Mouse (Mus musculus): ENCODE data around the gene Atp12a. TPM values are rescaled to one million over a fixed set of nuclear protein-coding genes. Genes with fewer than 3 reads are reported as not detected.

The Atp12a gene
- polyA plus RNA-seq, 1 experiment = not detected

- Histone ChIP-seq H3K4me3 (ENCODE audit: extremely low read depth, insufficient read depth, insufficient read length) (no peak overlapping the region), H3K27me3 (ENCODE audit: control insufficient read depth, insufficient read depth, low read length) (no peaks in the 10 kb centered on the region), H3K27ac (ENCODE audit: insufficient read depth, low read length) (no peak overlapping the region), H3K36me3 (ENCODE audit: control insufficient read depth, insufficient read depth, low read length) (no peaks in the 10 kb centered on the region), H3K4me1 (ENCODE audit: control insufficient read depth, insufficient read depth, insufficient read length) (no peaks in the 10 kb centered on the region)
- no peak for DNase-seq (ENCODE audit: low read depth in 1 of 2, low spot score in 2 of 2)
- 70% methylated on average over 3 of the region's 3 CpGs for WGBS
- no peak for TF ChIP-seq CTCF (IDR thresholded peaks at IDR 0.05; ENCODE audit: extremely low read depth, insufficient read depth, insufficient read length, insufficient replicate concordance)
- no peak for TF ChIP-seq POLR2A (IDR thresholded peaks at IDR 0.05; ENCODE audit: low read depth, low read length)
Observed at GRCm38 (mm10) chr14:56354803-56355202, 10.1 kb upstream of the Atp12a start.

DNA sequence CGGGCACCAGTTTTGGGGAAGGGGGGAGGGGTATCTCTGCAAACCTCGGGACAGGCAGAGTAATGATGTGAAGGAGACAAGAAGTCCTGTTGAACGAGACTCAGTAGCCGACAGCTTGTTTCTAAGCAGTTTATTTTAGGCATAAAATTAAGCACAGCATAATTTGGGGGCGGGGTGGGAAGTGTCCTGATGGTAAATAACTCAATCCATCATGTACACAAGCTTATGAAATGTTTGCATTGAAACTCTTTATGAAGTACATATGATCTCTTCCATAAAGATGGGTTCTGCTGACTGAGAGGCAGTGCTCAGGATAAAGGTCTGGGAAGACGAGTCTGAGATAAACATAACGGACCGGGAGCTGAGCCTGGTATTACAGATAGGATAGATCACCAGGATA is 9.5 kb upstream of the Atp12a start:
- no peak for DNase-seq (ENCODE audit: low read depth in 1 of 2, low spot score in 2 of 2)
- Histone ChIP-seq H3K4me3 (ENCODE audit: extremely low read depth, insufficient read depth, insufficient read length) (no peak overlapping the region), H3K27ac (ENCODE audit: insufficient read depth, low read length) (no peak overlapping the region), H3K4me1 (ENCODE audit: control insufficient read depth, insufficient read depth, insufficient read length) (no peaks in the 10 kb centered on the region), H3K36me3 (ENCODE audit: control insufficient read depth, insufficient read depth, low read length) (no peaks in the 10 kb centered on the region), H3K27me3 (ENCODE audit: control insufficient read depth, insufficient read depth, low read length) (no peaks in the 10 kb centered on the region; the same call in 1 of the 2 replicates)
- TF ChIP-seq POLR2A (IDR thresholded peaks at IDR 0.05; ENCODE audit: low read depth, low read length) (no peak), CTCF (IDR thresholded peaks at IDR 0.05; ENCODE audit: extremely low read depth, insufficient read depth, insufficient read length, insufficient replicate concordance) (no peak)
- WGBS = 80% methylated on average over 8 of the region's 8 CpGs

GRCm38 (mm10) chr14:56356196-56356595 is 8.7 kb upstream of the Atp12a start:
- no peak for DNase-seq (ENCODE audit: low read depth in 1 of 2, low spot score in 2 of 2)
- 83% methylated on average over 6 of the region's 6 CpGs for WGBS

DNA sequence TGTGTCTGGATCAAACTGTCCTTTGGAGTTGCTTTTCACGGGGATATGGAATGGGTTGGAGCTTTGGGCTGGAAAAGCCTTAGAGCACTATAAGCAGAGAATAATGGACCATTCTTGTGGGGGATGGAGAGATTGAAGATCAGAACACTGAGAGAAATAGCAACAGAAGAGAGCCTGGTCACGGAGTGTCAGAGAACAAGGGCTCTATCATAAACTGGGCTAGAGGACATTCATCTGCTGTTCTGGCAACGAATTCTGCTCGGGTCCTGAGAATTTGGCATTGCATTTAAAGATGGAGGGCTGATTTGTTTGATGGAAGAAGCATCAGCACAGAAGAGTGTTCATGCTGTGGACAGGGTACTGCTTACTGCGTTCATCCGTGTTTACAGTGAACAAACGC is 6.4 kb upstream of the Atp12a start:
- Histone ChIP-seq H3K27ac (ENCODE audit: insufficient read depth, low read length) (no peak overlapping the region), H3K36me3 (ENCODE audit: control insufficient read depth, insufficient read depth, low read length) (no peaks in the 10 kb centered on the region), H3K27me3 (ENCODE audit: control insufficient read depth, insufficient read depth, low read length) (no peaks in the 10 kb centered on the region; the same call in 1 of the 2 replicates), H3K4me1 (ENCODE audit: control insufficient read depth, insufficient read depth, insufficient read length) (no peaks in the 10 kb centered on the region), H3K4me3 (ENCODE audit: extremely low read depth, insufficient read depth, insufficient read length) (no peak overlapping the region)
- WGBS = 90% methylated on average over 7 of the region's 7 CpGs
- TF ChIP-seq CTCF (IDR thresholded peaks at IDR 0.05; ENCODE audit: extremely low read depth, insufficient read depth, insufficient read length, insufficient replicate concordance) (no peak), POLR2A (IDR thresholded peaks at IDR 0.05; ENCODE audit: low read depth, low read length) (no peak)
- DNase-seq (ENCODE audit: low read depth in 1 of 2, low spot score in 2 of 2) = no peak

More at GRCm38 (mm10) chr14:56356196-56356595, 8.7 kb upstream of the Atp12a start:
- Histone ChIP-seq H3K36me3 (ENCODE audit: control insufficient read depth, insufficient read depth, low read length) (no peaks in the 10 kb centered on the region), H3K4me1 (ENCODE audit: control insufficient read depth, insufficient read depth, insufficient read length) (no peaks in the 10 kb centered on the region), H3K27me3 (ENCODE audit: control insufficient read depth, insufficient read depth, low read length) (no peaks in the 10 kb centered on the region; the same call in 1 of the 2 replicates), H3K27ac (ENCODE audit: insufficient read depth, low read length) (no peak overlapping the region), H3K4me3 (ENCODE audit: extremely low read depth, insufficient read depth, insufficient read length) (no peak overlapping the region)
- no peak for TF ChIP-seq POLR2A (IDR thresholded peaks at IDR 0.05; ENCODE audit: low read depth, low read length)
- TF ChIP-seq CTCF (IDR thresholded peaks at IDR 0.05; ENCODE audit: extremely low read depth, insufficient read depth, insufficient read length, insufficient replicate concordance) = no peak

- H3K27ac ChIP-seq (ENCODE audit: insufficient read depth, low read length) = no peak overlapping the region
- H3K4me3 ChIP-seq (ENCODE audit: extremely low read depth, insufficient read depth, insufficient read length) = no peak overlapping the region
- TF ChIP-seq CTCF (IDR thresholded peaks at IDR 0.05; ENCODE audit: extremely low read depth, insufficient read depth, insufficient read length, insufficient replicate concordance) (no peak), POLR2A (IDR thresholded peaks at IDR 0.05; ENCODE audit: low read depth, low read length) (no peak)
- no peaks in the 10 kb centered on the region; the same call in 1 of the 2 replicates for H3K27me3 ChIP-seq (ENCODE audit: control insufficient read depth, insufficient read depth, low read length)
- no peaks in the 10 kb centered on the region for H3K36me3 ChIP-seq (ENCODE audit: control insufficient read depth, insufficient read depth, low read length)
- no peaks in the 10 kb centered on the region for H3K4me1 ChIP-seq (ENCODE audit: control insufficient read depth, insufficient read depth, insufficient read length)
- DNase-seq (ENCODE audit: low read depth in 1 of 2, low spot score in 2 of 2) = no peak
- 64% methylated on average over 6 of the region's 6 CpGs for WGBS
Observed at GRCm38 (mm10) chr14:56359131-56359530, 5.7 kb upstream of the Atp12a start.

DNA sequence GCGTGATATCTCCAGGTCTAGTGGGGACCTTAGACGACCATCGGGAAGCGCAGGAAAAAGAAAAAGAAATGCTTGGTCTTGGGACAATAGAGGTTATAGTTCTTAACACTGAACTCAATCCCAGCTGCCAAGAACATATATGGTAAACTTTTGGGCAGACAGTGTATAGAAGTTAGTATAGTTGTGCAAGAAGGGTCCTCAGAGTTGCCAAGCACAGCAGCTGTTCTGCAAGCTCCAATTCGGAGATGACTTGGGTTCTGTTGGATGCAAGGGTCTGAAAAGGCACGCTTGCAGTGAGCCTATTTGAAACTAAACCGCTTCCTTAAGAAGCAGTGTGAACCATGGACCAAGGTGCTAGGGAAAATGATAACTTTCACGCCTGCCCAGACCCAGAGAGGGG is 424 bp downstream of the Atp12a start:
- Histone ChIP-seq H3K36me3 (ENCODE audit: control insufficient read depth, insufficient read depth, low read length) (no peaks in the 10 kb centered on the region), H3K27me3 (ENCODE audit: control insufficient read depth, insufficient read depth, low read length) (peaks cover 5% of the 10 kb centered on the region), H3K4me3 (ENCODE audit: extremely low read depth, insufficient read depth, insufficient read length) (no peak overlapping the region), H3K27ac (ENCODE audit: insufficient read depth, low read length) (no peak overlapping the region), H3K4me1 (ENCODE audit: control insufficient read depth, insufficient read depth, insufficient read length) (no peaks in the 10 kb centered on the region)
- TF ChIP-seq CTCF (IDR thresholded peaks at IDR 0.05; ENCODE audit: extremely low read depth, insufficient read depth, insufficient read length, insufficient replicate concordance) (no peak), POLR2A (IDR thresholded peaks at IDR 0.05; ENCODE audit: low read depth, low read length) (no peak)
- 37% methylated on average over 8 of the region's 8 CpGs for WGBS
- no peak for DNase-seq (ENCODE audit: low read depth in 1 of 2, low spot score in 2 of 2)

GRCm38 (mm10) chr14:56366712-56367111 is 1.8 kb downstream of the Atp12a start:
- Histone ChIP-seq H3K27me3 (ENCODE audit: control insufficient read depth, insufficient read depth, low read length) (peaks cover 5% of the 10 kb centered on the region), H3K4me3 (ENCODE audit: extremely low read depth, insufficient read depth, insufficient read length) (no peak overlapping the region), H3K36me3 (ENCODE audit: control insufficient read depth, insufficient read depth, low read length) (no peaks in the 10 kb centered on the region), H3K4me1 (ENCODE audit: control insufficient read depth, insufficient read depth, insufficient read length) (no peaks in the 10 kb centered on the region), H3K27ac (ENCODE audit: insufficient read depth, low read length) (no peak overlapping the region)
- 18% methylated on average over 15 of the region's 15 CpGs for WGBS
- no peak for DNase-seq (ENCODE audit: low read depth in 1 of 2, low spot score in 2 of 2)
- TF ChIP-seq POLR2A (IDR thresholded peaks at IDR 0.05; ENCODE audit: low read depth, low read length) = no peak
- TF ChIP-seq CTCF (IDR thresholded peaks at IDR 0.05; ENCODE audit: extremely low read depth, insufficient read depth, insufficient read length, insufficient replicate concordance) = no peak
